Mouse (Mus musculus) CH12.LX (cell line): ENCODE data around the gene Atp5g1. TPM values are rescaled to one million over a fixed set of nuclear protein-coding genes. Genes with fewer than 3 reads are reported as not detected.

ENCODE experiments used
- DNase-seq: peaks from one replicate; pipeline ENCODE4 v3.0.0-alpha.2; 2013; ENCODE audit errors: extremely low read depth
- H3K27ac ChIP-seq: 2 replicates; pipeline ENCODE4 v1.5.1; 2012; ENCODE audit warnings: low read depth, mild to moderate bottlenecking, control low read depth, moderate library complexity; ENCODE audit not compliant: insufficient read depth
- H3K27me3 ChIP-seq: replicated peaks from 2 replicates; pipeline ENCODE3; 2012; ENCODE audit warnings: inconsistent platforms
- H3K36me3 ChIP-seq, 2 experiments: replicated peaks in 1 of 2; 2 replicates each; pipeline versions ENCODE3 to v1.6.1; 2012; ENCODE audit warnings: inconsistent platforms in 1 of 2, low read length in 1 of 2, mild to moderate bottlenecking in 1 of 2, mixed read lengths in 1 of 2, moderate library complexity in 1 of 2; ENCODE audit not compliant: control insufficient read depth in 1 of 2, insufficient read depth in 1 of 2
- H3K4me1 ChIP-seq, 2 experiments: 2 replicates each; pipeline ENCODE4 v1.6.1; 2012; ENCODE audit warnings: inconsistent platforms in 1 of 2, moderate library complexity in 1 of 2; ENCODE audit not compliant: insufficient read depth in 2 of 2, control insufficient read depth in 1 of 2
- H3K4me2 ChIP-seq: 2 replicates; pipeline ENCODE4 v1.6.1; 2012; ENCODE audit warnings: low read depth, mild to moderate bottlenecking, control low read depth; ENCODE audit not compliant: poor library complexity, insufficient read depth, severe bottlenecking
- H3K4me3 ChIP-seq, 3 experiments: fragments of 150-350 bp in 1 of 3; sonication (generic) in 1 of 3; replicated peaks in 1 of 3; 2 replicates each; pipeline versions ENCODE3 to v1.5.1; 2011 to 2012; ENCODE audit warnings: low read depth in 2 of 3, low read length in 2 of 3, mild to moderate bottlenecking in 2 of 3, moderate library complexity in 2 of 3, control low read depth in 1 of 3, improper control_type of control experiment in 1 of 3, inconsistent platforms in 1 of 3, mixed read lengths in 1 of 3; ENCODE audit not compliant: poor library complexity in 1 of 3
- H3K79me2 ChIP-seq: replicated peaks from 2 replicates; pipeline ENCODE4 v1.6.1; 2012; ENCODE audit warnings: mild to moderate bottlenecking, moderate library complexity; ENCODE audit not compliant: control insufficient read depth, poor library complexity, insufficient read depth, severe bottlenecking; ENCODE audit errors: extremely low read depth
- H3K9ac ChIP-seq: 2 replicates; pipeline ENCODE4 v1.6.1; 2012; ENCODE audit warnings: low read depth, mild to moderate bottlenecking, control low read depth, moderate library complexity; ENCODE audit not compliant: insufficient read depth
- H3K9me3 ChIP-seq: replicated peaks from 2 replicates; pipeline ENCODE3; 2012; ENCODE audit warnings: low read length, inconsistent platforms, mixed read lengths
- BHLHE40 ChIP-seq: IDR thresholded peaks from 2 replicates; pipeline ENCODE4 v1.6.1; 2011; ENCODE audit warnings: mild to moderate bottlenecking, low read depth, low read length, improper control_type of control experiment
- CHD1 ChIP-seq: IDR thresholded peaks from 2 replicates; pipeline ENCODE4 v1.6.1; 2012; ENCODE audit warnings: low read depth, low read length, improper control_type of control experiment, inconsistent platforms
- CHD2 ChIP-seq: IDR thresholded peaks from 2 replicates; pipeline ENCODE4 v1.6.1; 2011; ENCODE audit warnings: low read length, improper control_type of control experiment
- CTCF ChIP-seq, 2 experiments: IDR thresholded peaks in 1 of 2; conservative IDR thresholded peaks in 1 of 2; 2 replicates each; pipeline ENCODE4 v1.5.1; 2011 to 2012; ENCODE audit warnings: low read depth in 2 of 2, low read length in 2 of 2, improper control_type of control experiment in 1 of 2, inconsistent platforms in 1 of 2, mild to moderate bottlenecking in 1 of 2, moderate library complexity in 1 of 2
- E2F4 ChIP-seq: IDR thresholded peaks from 2 replicates; pipeline ENCODE4 v1.6.1; 2011; ENCODE audit warnings: low read depth, low read length, improper control_type of control experiment; ENCODE audit not compliant: insufficient replicate concordance
- ELF1 ChIP-seq: IDR thresholded peaks from 2 replicates; pipeline ENCODE4 v1.6.1; 2014; ENCODE audit warnings: low read depth, mild to moderate bottlenecking, inconsistent platforms, low read length, improper control_type of control experiment
- EP300 ChIP-seq: IDR thresholded peaks from 2 replicates; pipeline ENCODE4 v1.6.1; 2011; ENCODE audit warnings: low read length, improper control_type of control experiment
- ETS1 ChIP-seq: conservative IDR thresholded peaks from 2 replicates; pipeline ENCODE4 v1.6.1; 2012; ENCODE audit warnings: low read depth, mild to moderate bottlenecking, inconsistent platforms, low read length, improper control_type of control experiment, moderate library complexity
- IRF4 ChIP-seq: IDR thresholded peaks from 2 replicates; pipeline ENCODE4 v1.6.1; 2014; ENCODE audit warnings: low read depth, mild to moderate bottlenecking, inconsistent platforms, low read length, improper control_type of control experiment
- JUN ChIP-seq: IDR thresholded peaks from 2 replicates; pipeline ENCODE4 v1.6.1; 2011; ENCODE audit warnings: low read depth, mild to moderate bottlenecking, low read length, improper control_type of control experiment, moderate library complexity; ENCODE audit not compliant: insufficient read depth
- JUND ChIP-seq: conservative IDR thresholded peaks from 2 replicates; pipeline ENCODE4 v1.6.1; 2011; ENCODE audit warnings: low read depth, low read length, improper control_type of control experiment
- KAT2A ChIP-seq: IDR thresholded peaks from 2 replicates; pipeline ENCODE4 v1.6.1; 2012; ENCODE audit warnings: low read length, improper control_type of control experiment, inconsistent platforms; ENCODE audit not compliant: insufficient replicate concordance
- MAX ChIP-seq: IDR thresholded peaks from 2 replicates; pipeline ENCODE4 v1.6.1; 2011; ENCODE audit warnings: low read length, improper control_type of control experiment
- MEF2A ChIP-seq: IDR thresholded peaks from 2 replicates; pipeline ENCODE4 v1.6.1; 2014; ENCODE audit warnings: low read depth, mild to moderate bottlenecking, inconsistent platforms, low read length, improper control_type of control experiment, borderline replicate concordance
- MYC ChIP-seq: IDR thresholded peaks from 2 replicates; pipeline ENCODE4 v1.6.1; 2011; ENCODE audit warnings: low read depth, mild to moderate bottlenecking, improper control_type of control experiment, low read length
- NELFE ChIP-seq: IDR thresholded peaks from 2 replicates; pipeline ENCODE4 v1.6.1; 2011; ENCODE audit warnings: low read depth, low read length, improper control_type of control experiment
- NRF1 ChIP-seq: IDR thresholded peaks from 2 replicates; pipeline ENCODE4 v1.6.1; 2014; ENCODE audit warnings: low read depth, mild to moderate bottlenecking, inconsistent platforms, low read length, improper control_type of control experiment, moderate library complexity
- PAX5 ChIP-seq: IDR thresholded peaks from 2 replicates; pipeline ENCODE4 v1.6.1; 2012; ENCODE audit warnings: low read length, inconsistent platforms, mixed read lengths
- POLR2AphosphoS2 ChIP-seq: IDR thresholded peaks from 2 replicates; pipeline ENCODE4 v1.6.1; 2011; ENCODE audit warnings: low read depth, low read length, improper control_type of control experiment
- RAD21 ChIP-seq: IDR thresholded peaks from 2 replicates; pipeline ENCODE4 v1.6.1; 2011; ENCODE audit warnings: low read depth, mild to moderate bottlenecking, low read length, improper control_type of control experiment, moderate library complexity
- RCOR1 ChIP-seq: conservative IDR thresholded peaks from 2 replicates; pipeline ENCODE4 v1.6.1; 2012; ENCODE audit warnings: low read depth, mild to moderate bottlenecking, inconsistent platforms, low read length, improper control_type of control experiment
- SIN3A ChIP-seq: IDR thresholded peaks from 2 replicates; pipeline ENCODE4 v1.6.1; 2012; ENCODE audit warnings: low read length, improper control_type of control experiment, inconsistent platforms
- SMC3 ChIP-seq: IDR thresholded peaks from 2 replicates; pipeline ENCODE4 v1.6.1; 2011; ENCODE audit warnings: low read depth, low read length, improper control_type of control experiment
- TBP ChIP-seq: conservative IDR thresholded peaks from 2 replicates; pipeline ENCODE4 v1.6.1; 2011; ENCODE audit warnings: low read depth, low read length, improper control_type of control experiment
- TCF12 ChIP-seq: IDR thresholded peaks from 2 replicates; pipeline ENCODE4 v1.6.1; 2014; ENCODE audit warnings: low read depth, mild to moderate bottlenecking, inconsistent platforms, low read length, improper control_type of control experiment
- UBTF ChIP-seq: IDR thresholded peaks from 2 replicates; pipeline ENCODE4 v1.6.1; 2012; ENCODE audit warnings: low read depth, mild to moderate bottlenecking, inconsistent platforms, low read length, improper control_type of control experiment, moderate library complexity
- USF1 ChIP-seq: IDR thresholded peaks from 2 replicates; pipeline ENCODE4 v1.6.1; 2014; ENCODE audit warnings: low read depth, mild to moderate bottlenecking, inconsistent platforms, low read length, improper control_type of control experiment
- USF2 ChIP-seq: conservative IDR thresholded peaks from 2 replicates; pipeline ENCODE4 v1.6.1; 2011; ENCODE audit warnings: low read depth, low read length, improper control_type of control experiment
- ZC3H11A ChIP-seq: IDR thresholded peaks from 2 replicates; pipeline ENCODE4 v1.6.1; 2012; ENCODE audit warnings: low read depth, mild to moderate bottlenecking, inconsistent platforms, low read length, improper control_type of control experiment
- ZKSCAN1 ChIP-seq: IDR thresholded peaks from 2 replicates; pipeline ENCODE4 v1.6.1; 2012; ENCODE audit warnings: low read depth, inconsistent platforms, low read length, improper control_type of control experiment, borderline replicate concordance
- ZMIZ1 ChIP-seq: IDR thresholded peaks from 2 replicates; pipeline ENCODE4 v1.6.1; 2012; ENCODE audit warnings: low read depth, mild to moderate bottlenecking, inconsistent platforms, low read length, improper control_type of control experiment
- ZNF384 ChIP-seq: IDR thresholded peaks from 2 replicates; pipeline ENCODE4 v1.6.1; 2012; ENCODE audit warnings: low read depth, low read length, improper control_type of control experiment, inconsistent platforms
- dilution Hi-C: fragments of 300-500 bp; cut with MboI; formaldehyde crosslinking; loops from 2 replicates; pipeline ENCODE4 v1.14.3; 2020; ENCODE audit warnings: low sequenced_read_pairs; ENCODE audit not compliant: extremely low pct_unique_long_range_greater_than_20kb, extremely low pct_ligation_motif_present
- in situ Hi-C: fragments of 300-500 bp; cut with MboI; formaldehyde crosslinking; loops from 3 replicates; pipeline ENCODE4 v1.14.3; 2019; ENCODE audit warnings: low sequenced_read_pairs, low pct_ligation_motif_present, low pct_unique_long_range_greater_than_20kb, mixed read lengths
- polyA plus RNA-seq: library from polyadenylated mRNA; unstranded; fragments of >175 nt; gene quantifications from 2 replicates; pipeline ENCODE4 v1.2.1, GENCODE M21; 2012; ENCODE audit warnings: low read depth; ENCODE audit not compliant: insufficient read length
- total RNA-seq, 2 experiments: library from RNA; depleted of rRNA; stranded (reverse); fragments of 300-350 nt in 1 of 2; fragments of >200 nt in 1 of 2; gene quantifications; 2 replicates each; pipeline ENCODE4 v1.2.3; 2012 to 2014

Atp5g1 gene
- total and polyA plus RNA-seq, 3 experiments: 778 to 969 (median 851) TPM

GRCm38 (mm10) chr11:96092674-96093291 is 17.3 kb upstream of the Atp5g1 start:
- Histone ChIP-seq H3K9ac (no peak overlapping the region), H3K27me3 (peaks cover 41% of the 10 kb centered on the region), H3K27ac (no peak overlapping the region), H3K9me3 (peaks cover 7% of the 10 kb centered on the region), H3K4me1 (no peaks in the 10 kb centered on the region)
- TF ChIP-seq POLR2AphosphoS2 (no peak), SMC3 (no peak)
- TF ChIP-seq, all 38 proteins: peak for 0
- H3K4me2 ChIP-seq: no peak overlapping the region
- H3K4me3 ChIP-seq: no peak overlapping the region
- no peaks in the 10 kb centered on the region for H3K79me2 ChIP-seq
- no peak for DNase-seq
- in situ Hi-C loops (loop anchor here (5.0 kb wide), 3 partner anchors 40 to 140 kb away; partner anchors contain the start of gene Ttll6), dilution Hi-C loops (no loop called here)
- H3K36me3 ChIP-seq: no peaks in the 10 kb centered on the region

DNA sequence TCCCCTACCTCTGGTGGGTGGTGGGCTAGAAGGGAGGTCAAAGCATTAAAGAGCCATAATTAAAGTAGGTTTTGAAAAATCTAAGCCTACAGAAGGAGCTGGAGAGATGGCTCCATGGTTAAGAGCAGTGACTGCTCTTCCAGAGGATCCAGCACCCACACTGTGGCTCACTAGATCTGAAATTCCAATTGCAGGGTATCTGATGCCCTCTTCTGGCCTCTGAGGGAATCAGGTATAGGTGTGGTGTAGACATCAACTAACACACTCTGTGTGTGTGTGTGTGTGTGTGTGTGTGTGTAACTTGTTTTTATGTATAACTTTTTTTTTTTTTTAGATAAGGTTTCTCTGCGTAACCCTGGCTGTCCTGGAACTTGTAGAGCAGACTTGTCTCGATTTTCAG is 15.6 kb upstream of the Atp5g1 start:
- H3K27me3 ChIP-seq: peaks cover 32% of the 10 kb centered on the region
- H3K27ac ChIP-seq: no peak overlapping the region
- no peak overlapping the region for H3K9ac ChIP-seq
- peak; percentile 48 for DNase-seq
- peaks cover 9% of the 10 kb centered on the region for H3K9me3 ChIP-seq
- dilution Hi-C loops: no loop called here
- H3K4me3 ChIP-seq: no peak overlapping the region
- no peak overlapping the region for H3K4me2 ChIP-seq
- H3K4me1 ChIP-seq: no peaks in the 10 kb centered on the region
- in situ Hi-C loops: loop anchor here (5.0 kb wide), 3 partner anchors 41 to 141 kb away; partner anchors contain the start of gene Ttll6
- H3K36me3 ChIP-seq: no peaks in the 10 kb centered on the region
- no peaks in the 10 kb centered on the region for H3K79me2 ChIP-seq
- TF ChIP-seq ZMIZ1 (no peak), ETS1 (no peak), ELF1 (no peak), UBTF (no peak), MEF2A (no peak), EP300 (no peak), ZC3H11A (peak; percentile 51; the same call in 1 of the 2 replicates), CHD1 (no peak), JUND (0 out of 2 replicates have a peak, but pooled peaks have one; percentile 25), E2F4 (no peak), POLR2AphosphoS2 (no peak), RCOR1 (no peak), TBP (no peak), SMC3 (peak; percentile 70), TCF12 (no peak), BHLHE40 (no peak), RAD21 (peak; percentile 82), MAX (no peak), ZNF384 (0 out of 2 replicates have a peak, but pooled peaks have one; percentile 38), PAX5 (no peak), NELFE (peak; percentile 28; the same call in 1 of the 2 replicates), IRF4 (no peak), USF1 (no peak), MYC (no peak), JUN (no peak), NRF1 (no peak), USF2 (no peak), KAT2A (no peak), SIN3A (no peak), ZKSCAN1 (no peak), CHD2 (no peak), CTCF (conservative IDR thresholded peaks at IDR 0.05 in 1 of 2, IDR thresholded peaks at IDR 0.05 in 1 of 2; ENCODE audit: low read depth in 2 of 2, low read length in 2 of 2) (peak; percentile 13 to 82; a peak in 2 of 4 replicates)
